Mouse (Mus musculus) liver, embryonic 14.5 days (tissue): Measurements from ENCODE around the gene Sart1. TPM values are rescaled to one million over a fixed set of nuclear protein-coding genes. Genes with fewer than 3 reads are reported as not detected.
"Not testable (repeated sequence)": the region's sequence is repeated elsewhere in the genome, so short reads cannot be mapped to it uniquely, and the experiment has no call there.

ENCODE experiments used
- ATAC-seq: fragments of 200-750 bp; cut with Nextera tagmentation; 2 replicates; pipeline ENCODE4 v1.8.0; 2017; ENCODE audit warnings: moderate number of reproducible peaks, mild to moderate bottlenecking, moderate library complexity; ENCODE audit not compliant: insufficient read depth
- DNase-seq, 3 experiments: peaks; one replicate each; pipeline ENCODE4 v3.0.0-alpha.2; 2012 to 2013; ENCODE audit warnings: low read depth in 3 of 3, low spot score in 3 of 3
- H3K27ac ChIP-seq: fragments of 300-500 bp; sonication (generic); 2 replicates; pipeline ENCODE4 v1.5.1; 2014; ENCODE audit warnings: moderate library complexity, mild to moderate bottlenecking, control low read depth, inconsistent platforms
- H3K27me3 ChIP-seq: fragments of 300-500 bp; sonication (generic); 2 replicates; pipeline ENCODE4 v1.6.1; 2014; ENCODE audit warnings: mild to moderate bottlenecking, low read length, moderate library complexity; ENCODE audit not compliant: control insufficient read depth, insufficient read depth
- H3K36me3 ChIP-seq: fragments of 300-500 bp; sonication (generic); replicated peaks from 2 replicates; pipeline ENCODE4 v1.6.1; 2014; ENCODE audit warnings: low read depth; ENCODE audit not compliant: control insufficient read depth, insufficient read depth
- H3K4me1 ChIP-seq, 2 experiments: fragments of 200-500 bp in 1 of 2; fragments of 300-500 bp in 1 of 2; sonication (generic) in 1 of 2; replicated peaks; 2 replicates each; pipeline ENCODE4 v1.6.1; 2012 to 2014; ENCODE audit warnings: antibody characterized with exemption in 1 of 2, inconsistent platforms in 1 of 2, low read length in 1 of 2; ENCODE audit not compliant: control insufficient read depth in 2 of 2, insufficient read depth in 2 of 2
- H3K4me2 ChIP-seq: fragments of 300-500 bp; sonication (generic); 2 replicates; pipeline ENCODE4 v1.6.1; 2014; ENCODE audit warnings: low read depth, mild to moderate bottlenecking, control low read depth, moderate library complexity
- H3K4me3 ChIP-seq, 2 experiments: fragments of 200-500 bp in 1 of 2; fragments of 300-500 bp in 1 of 2; sonication (generic) in 1 of 2; 2 replicates each; pipeline ENCODE4 v1.5.1; 2012 to 2014; ENCODE audit warnings: low read depth in 2 of 2, low read length in 2 of 2, mild to moderate bottlenecking in 2 of 2, control low read depth in 1 of 2, inconsistent platforms in 1 of 2, moderate library complexity in 1 of 2; ENCODE audit not compliant: insufficient read depth in 1 of 2
- H3K9ac ChIP-seq: fragments of 300-500 bp; sonication (generic); replicated peaks from 2 replicates; pipeline ENCODE4 v1.6.1; 2014; ENCODE audit warnings: mild to moderate bottlenecking, control low read depth, moderate library complexity
- H3K9me3 ChIP-seq: fragments of 300-500 bp; sonication (generic); 2 replicates; pipeline ENCODE4 v1.6.1; 2016; ENCODE audit warnings: low read length, mixed read lengths; ENCODE audit not compliant: control insufficient read depth
- CTCF ChIP-seq: IDR thresholded peaks from 2 replicates; pipeline ENCODE4 v1.5.1; 2016; ENCODE audit warnings: antibody characterized with exemption, low read depth, control low read depth
- EP300 ChIP-seq: IDR thresholded peaks from 2 replicates; pipeline ENCODE4 v1.6.1; 2016; ENCODE audit warnings: antibody characterized with exemption, low read depth
- WGBS: fragments of 180-500 bp; shearing (Covaris S2); extraction: QIAGEN DNeasy Blood & Tissue Kit; methylation state at CpG from one replicate; pipeline ENCODE4 v1.1.7; 2014; ENCODE audit not compliant: insufficient replicate concordance; 5-methylcytosine and 5-hydroxymethylcytosine counted together
- polyA plus RNA-seq, 2 experiments: library from polyadenylated mRNA; depleted of rRNA in 1 of 2; stranded (reverse) in 1 of 2; unstranded in 1 of 2; fragments of >200 nt; fragmentation: Nextera tagmentation in 1 of 2; extraction: Ambion mirVana in 1 of 2; gene quantifications; 2 replicates each; pipeline versions ENCODE4 v1.2.1 to v1.2.3; 2012 to 2014

Sart1 gene
- polyA plus RNA-seq, 2 experiments: 21.7 to 24.1 TPM

DNA sequence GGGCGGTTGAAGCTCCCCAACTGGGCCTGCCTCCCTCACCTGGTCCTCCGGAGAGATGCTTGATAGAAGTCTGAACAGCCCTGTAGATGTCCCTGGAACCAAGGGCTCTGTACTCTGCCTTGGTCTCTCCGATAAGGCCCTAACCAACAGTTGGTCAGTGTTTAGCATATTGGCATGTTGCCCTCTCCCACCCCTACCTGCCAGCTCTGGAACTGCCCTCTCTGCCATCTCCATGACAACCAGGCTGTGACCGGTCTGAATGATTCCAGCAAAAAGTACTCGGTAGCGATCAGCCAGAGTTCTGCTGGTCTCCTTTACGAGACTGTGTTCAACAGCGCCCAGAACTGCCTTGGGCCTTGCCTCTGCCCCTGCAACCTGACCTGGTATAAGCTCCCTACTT lies 13.8 kb upstream of the Sart1 start, which contains the start of gene Tsga10ip:
TSS of gene Tsga10ip (minus strand) at position 234 of the 400 bp plus-strand sequence.
- no peak for DNase-seq
- H3K9ac ChIP-seq: no peak within 1 kb of the TSS
- H3K4me2 ChIP-seq: no peak within 1 kb of the TSS
- H3K27ac ChIP-seq: no peak within 1 kb of the TSS
- no peak for ATAC-seq
- no peak within 1 kb of the TSS for H3K4me3 ChIP-seq
- TF ChIP-seq EP300 (no peak), CTCF (no peak)
- 72% methylated on average over 8 of the region's 8 CpGs for WGBS
- no peaks in the 10 kb centered on the region for H3K27me3 ChIP-seq
- H3K4me1 ChIP-seq: peaks cover 0 to 5% of the 10 kb centered on the region in 2 experiments; a peak in 2 of 4 replicates
- no peaks in the 10 kb centered on the region for H3K9me3 ChIP-seq
- H3K36me3 ChIP-seq: no peaks in the 10 kb centered on the region

DNA sequence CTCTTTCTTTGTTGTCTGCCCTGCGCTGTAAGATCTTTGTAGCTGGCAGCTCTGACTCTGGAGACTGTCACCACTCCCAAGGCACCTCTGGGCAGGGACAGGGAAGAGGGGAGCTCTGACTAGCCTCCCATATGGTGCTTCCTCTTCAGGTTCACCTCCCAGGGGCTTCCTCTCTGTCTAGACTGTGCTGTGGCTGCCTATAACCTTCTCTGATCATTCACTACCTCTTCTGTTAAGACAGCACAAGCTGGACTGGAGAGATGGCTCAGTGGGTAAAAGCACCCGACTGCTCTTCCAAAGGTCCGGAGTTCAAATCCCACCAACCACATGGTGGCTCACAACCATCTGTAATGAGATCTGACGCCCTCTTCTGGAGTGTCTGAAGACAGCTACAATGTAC lies 12.6 kb upstream of the Sart1 start:
- not testable (repeated sequence) for H3K4me3 ChIP-seq, H3K27me3 ChIP-seq, H3K4me1 ChIP-seq, H3K36me3 ChIP-seq, H3K9ac ChIP-seq, H3K9me3 ChIP-seq, DNase-seq, H3K27ac ChIP-seq, ATAC-seq, H3K4me2 ChIP-seq
- 56% methylated on average over 4 of the region's 4 CpGs for whole genome bisulfite sequencing

DNA sequence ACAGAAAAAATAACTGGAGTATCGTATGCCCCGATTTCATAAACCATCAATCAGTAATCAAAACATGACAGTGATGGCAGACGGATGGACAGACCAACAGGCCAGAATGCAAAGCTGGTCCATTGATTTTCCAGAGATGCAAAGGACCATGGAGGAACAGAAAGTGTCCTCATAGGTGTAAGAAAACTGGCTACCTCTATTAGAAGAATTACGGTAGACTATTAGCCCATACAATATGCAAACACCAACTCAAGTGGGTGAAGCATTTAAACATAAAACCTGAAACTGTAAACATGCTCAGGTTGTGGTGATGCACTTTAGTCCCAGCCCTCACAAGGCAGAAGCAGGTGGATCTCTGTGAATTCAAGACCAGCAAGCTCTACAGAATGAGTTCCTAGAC lies 6.9 kb upstream of the Sart1 start:
- Histone ChIP-seq H3K4me3 (no peak overlapping the region), H3K4me2 (no peak overlapping the region), H3K27me3 (no peaks in the 10 kb centered on the region), H3K9me3 (no peaks in the 10 kb centered on the region), H3K4me1 (peaks cover 0 to under 1% of the 10 kb centered on the region in 2 experiments; a peak in 3 of 4 replicates), H3K36me3 (no peaks in the 10 kb centered on the region), H3K27ac (no peak overlapping the region), H3K9ac (no peak overlapping the region)
- ATAC-seq: no peak
- 64% methylated on average over 4 of the region's 4 CpGs for WGBS
- DNase-seq: no peak
- TF ChIP-seq CTCF (no peak), EP300 (no peak)

DNA sequence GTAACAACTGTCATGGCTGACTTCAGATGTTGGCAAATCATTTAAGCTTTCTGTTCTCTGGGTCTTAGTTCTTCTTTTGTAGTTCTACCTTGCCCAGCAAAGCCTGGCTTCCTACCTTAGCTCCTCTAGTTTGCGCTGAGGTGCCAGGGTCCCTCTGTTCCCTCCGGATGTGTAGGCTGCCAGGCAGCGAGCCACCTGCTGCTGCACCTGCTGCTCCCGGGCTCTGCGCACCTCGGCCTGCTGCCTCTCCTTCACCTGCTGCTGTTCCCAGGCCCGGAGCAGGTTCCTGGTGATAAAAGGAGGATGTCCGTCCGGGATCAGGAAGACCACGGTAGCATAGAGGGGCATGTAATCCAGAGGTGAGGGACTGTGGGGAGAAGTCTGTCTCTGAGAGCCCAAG lies 5.7 kb upstream of the Sart1 start:
- H3K27me3 ChIP-seq: no peaks in the 10 kb centered on the region
- H3K4me1 ChIP-seq: peaks cover 12% of the 10 kb centered on the region in 2 experiments
- H3K27ac ChIP-seq: no peak overlapping the region
- DNase-seq (no peak), ATAC-seq (no peak)
- H3K4me2 ChIP-seq: no peak overlapping the region
- 64% methylated on average over 10 of the region's 10 CpGs for WGBS
- H3K4me3 ChIP-seq: no peak overlapping the region
- H3K9me3 ChIP-seq: no peaks in the 10 kb centered on the region
- H3K9ac ChIP-seq: no peak overlapping the region
- no peaks in the 10 kb centered on the region for H3K36me3 ChIP-seq
- TF ChIP-seq CTCF: no peak
- no peak for TF ChIP-seq EP300

DNA sequence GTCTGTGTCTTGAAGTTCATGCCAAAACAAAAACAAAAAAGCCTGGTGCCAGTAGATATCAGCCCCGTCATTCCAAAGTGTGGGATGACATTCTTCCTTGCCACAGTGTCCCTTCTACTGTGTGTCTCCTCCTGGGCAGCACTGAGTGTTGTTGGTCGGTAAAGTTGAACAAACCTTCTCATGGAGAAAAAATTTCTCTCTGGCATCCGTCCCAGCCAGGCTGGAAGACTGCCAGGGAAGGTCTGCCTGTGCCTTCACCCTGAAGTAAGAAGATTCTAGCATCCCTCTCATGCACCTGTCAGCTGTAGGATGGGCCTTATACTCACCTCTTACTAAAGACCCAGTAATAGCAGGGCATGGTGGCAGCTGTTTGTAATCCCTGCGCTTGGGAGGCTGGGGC lies 4.4 kb upstream of the Sart1 start:
- Histone ChIP-seq H3K9me3 (no peaks in the 10 kb centered on the region), H3K36me3 (no peaks in the 10 kb centered on the region), H3K9ac (no peak overlapping the region), H3K4me3 (no peak overlapping the region), H3K27me3 (no peaks in the 10 kb centered on the region), H3K4me1 (peaks cover 12 to 14% of the 10 kb centered on the region in 2 experiments), H3K27ac (no peak overlapping the region), H3K4me2 (no peak overlapping the region)
- TF ChIP-seq CTCF: no peak
- TF ChIP-seq EP300: no peak
- DNase-seq (no peak), ATAC-seq (no peak)
- 58% methylated on average over 4 of the region's 4 CpGs for WGBS
